Mouse (Mus musculus) small intestine, adult 2 months (tissue): Measurements from ENCODE around the gene Nectin2.

ENCODE experiments used
- CTCF ChIP-seq: fragments of 200-500 bp; IDR thresholded peaks from 2 replicates; pipeline ENCODE4 v1.5.1; 2012; ENCODE audit warnings: low read depth, mild to moderate bottlenecking, control low read depth, inconsistent platforms, low read length, moderate library complexity, mixed read lengths; ENCODE audit not compliant: insufficient replicate concordance, insufficient read length; ENCODE audit errors: extremely low read depth
- POLR2A ChIP-seq: fragments of 200-500 bp; IDR thresholded peaks from 2 replicates; pipeline ENCODE4 v1.6.1; 2012; ENCODE audit warnings: low read depth, mild to moderate bottlenecking, control low read depth, inconsistent platforms, low read length, moderate library complexity

DNA sequence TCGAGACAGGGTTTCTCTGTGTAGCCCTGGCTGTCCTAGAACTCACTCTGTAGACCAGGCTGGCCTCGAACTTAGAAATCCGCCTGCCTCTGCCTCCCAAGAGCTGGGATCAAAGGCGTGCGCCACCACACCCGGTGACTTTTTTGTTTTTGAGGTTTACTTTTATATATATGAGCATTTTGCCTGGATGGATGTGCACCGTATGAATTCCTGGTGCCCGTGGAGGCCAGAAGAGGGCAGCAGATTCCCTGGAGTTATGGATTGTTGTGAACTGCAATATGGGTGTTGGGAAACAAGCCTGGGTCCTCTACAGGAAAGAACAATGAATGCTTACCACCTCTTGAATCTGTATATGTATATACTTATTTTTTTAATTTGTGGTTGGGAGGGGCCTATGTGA is 2.4 kb upstream of the Nectin2 start:
- TF ChIP-seq CTCF = peak; percentile 57; the same call in 1 of the 2 replicates
- TF ChIP-seq POLR2A = no peak
